Mouse (Mus musculus): ENCODE measurements at regions not wholly inside any gene's neighbourhood (a gene's known extent, or its start where the extent isn't known, plus 50 kb on each side); places are given as distances from the start of the nearest gene placed in this dataset.

GRCm38 (mm10) chr11:17637158-17637557 lies 316.5 kb downstream of the Etaa1 start:
- H3K9ac ChIP-seq (ENCODE audit: low read length) = no peak overlapping the region
- H3K27ac ChIP-seq (ENCODE audit: low read length) = no peak overlapping the region
- no peaks in the 10 kb centered on the region for H3K36me3 ChIP-seq (ENCODE audit: control insufficient read depth, insufficient read depth, low read length)
- H3K4me1 ChIP-seq (ENCODE audit: control insufficient read depth, insufficient read depth, low read length) = no peaks in the 10 kb centered on the region
- H3K27me3 ChIP-seq (ENCODE audit: control insufficient read depth, insufficient read depth, low read length) = no peaks in the 10 kb centered on the region
- H3K4me3 ChIP-seq (replicated peaks; ENCODE audit: low read length) = no peak overlapping the region
- no peak overlapping the region for H3K4me2 ChIP-seq (ENCODE audit: low read depth, low read length)
- no peak for ATAC-seq (ENCODE audit: insufficient read depth, low FRiP score)
- WGBS = 47% methylated on average over 3 of the region's 3 CpGs
- H3K9me3 ChIP-seq (replicated peaks; ENCODE audit: control insufficient read depth, low read length) = no peaks in the 10 kb centered on the region

DNA sequence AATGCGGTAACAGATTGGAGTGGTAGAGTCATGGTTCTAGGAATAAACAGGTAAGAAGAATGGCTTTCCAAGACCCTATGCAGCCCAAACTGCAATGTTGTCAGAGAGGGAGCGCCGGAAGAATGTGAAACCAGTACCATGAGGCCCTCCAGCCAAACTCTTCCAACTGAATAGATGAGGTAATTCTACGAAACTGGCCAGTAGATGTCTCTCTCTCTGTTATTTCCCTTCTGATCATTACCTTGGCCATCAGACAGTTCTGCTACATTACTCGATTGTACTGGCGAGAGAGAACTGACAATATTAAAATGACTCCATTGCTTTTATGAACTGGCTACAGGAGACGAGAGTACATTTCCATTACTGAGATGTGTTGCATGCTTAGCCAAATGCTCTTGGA lies 313.8 kb downstream of the Etaa1 start:
- Histone ChIP-seq H3K4me2 (ENCODE audit: low read depth, low read length) (no peak overlapping the region), H3K9ac (ENCODE audit: low read length) (no peak overlapping the region), H3K9me3 (replicated peaks; ENCODE audit: control insufficient read depth, low read length) (no peaks in the 10 kb centered on the region), H3K4me1 (ENCODE audit: control insufficient read depth, insufficient read depth, low read length) (no peaks in the 10 kb centered on the region), H3K36me3 (ENCODE audit: control insufficient read depth, insufficient read depth, low read length) (no peaks in the 10 kb centered on the region), H3K27me3 (ENCODE audit: control insufficient read depth, insufficient read depth, low read length) (no peaks in the 10 kb centered on the region), H3K27ac (ENCODE audit: low read length) (no peak overlapping the region), H3K4me3 (replicated peaks; ENCODE audit: low read length) (no peak overlapping the region)
- no peak for ATAC-seq (ENCODE audit: insufficient read depth, low FRiP score)
- 66% methylated on average over 7 of the region's 7 CpGs for WGBS

- ATAC-seq (ENCODE audit: insufficient read depth, low FRiP score) = no peak
- Histone ChIP-seq H3K9ac (ENCODE audit: low read length) (no peak overlapping the region), H3K9me3 (replicated peaks; ENCODE audit: control insufficient read depth, low read length) (no peaks in the 10 kb centered on the region), H3K4me3 (replicated peaks; ENCODE audit: low read length) (no peak overlapping the region), H3K27me3 (ENCODE audit: control insufficient read depth, insufficient read depth, low read length) (no peaks in the 10 kb centered on the region), H3K4me1 (ENCODE audit: control insufficient read depth, insufficient read depth, low read length) (no peaks in the 10 kb centered on the region), H3K36me3 (ENCODE audit: control insufficient read depth, insufficient read depth, low read length) (no peaks in the 10 kb centered on the region), H3K27ac (ENCODE audit: low read length) (no peak overlapping the region), H3K4me2 (ENCODE audit: low read depth, low read length) (no peak overlapping the region)
These were observed 306.2 kb downstream of the Etaa1 start for GRCm38 (mm10) chr11:17647441-17647840.

DNA sequence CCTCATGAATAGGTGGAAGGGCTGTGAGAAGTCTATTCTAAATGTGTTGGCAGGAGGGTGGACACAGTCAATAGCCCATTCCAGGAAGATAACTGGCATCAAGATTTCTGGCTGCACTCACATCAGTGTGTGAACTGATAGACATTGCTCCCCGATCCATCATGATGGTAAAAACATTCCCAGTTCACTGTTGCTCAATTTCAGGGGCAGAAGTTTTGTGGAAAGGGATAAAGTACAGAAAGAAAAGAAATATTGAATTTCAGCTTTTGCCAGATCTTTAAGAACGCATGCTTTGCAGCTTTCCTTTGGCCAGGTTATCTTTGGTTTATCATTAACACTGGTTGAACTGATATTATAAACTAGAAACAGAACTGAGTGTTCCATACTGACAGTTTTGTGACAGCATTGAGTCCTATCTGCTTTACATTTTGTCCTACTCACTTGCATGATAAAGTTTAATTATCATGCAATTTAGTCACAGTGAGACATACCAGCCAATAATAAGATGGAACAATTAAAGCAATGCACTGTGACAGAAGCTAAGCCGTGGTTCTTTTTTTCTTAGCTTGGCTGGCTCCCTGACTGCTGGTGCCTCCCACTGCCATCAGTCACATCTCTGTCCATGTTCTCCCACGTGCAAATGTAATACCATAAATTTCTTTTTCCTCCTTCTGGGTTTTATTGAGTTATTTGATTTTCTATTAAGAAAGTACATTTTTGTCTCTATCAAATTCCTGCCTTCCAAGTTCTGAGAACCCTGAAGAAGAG lies 302.1 kb downstream of the Etaa1 start:
- H3K27me3 ChIP-seq (ENCODE audit: control insufficient read depth, insufficient read depth, low read length) = no peaks in the 10 kb centered on the region
- WGBS = 54% methylated on average over 4 of the region's 4 CpGs
- H3K4me1 ChIP-seq (ENCODE audit: control insufficient read depth, insufficient read depth, low read length) = no peaks in the 10 kb centered on the region
- no peak overlapping the region for H3K9ac ChIP-seq (ENCODE audit: low read length)
- H3K9me3 ChIP-seq (replicated peaks; ENCODE audit: control insufficient read depth, low read length) = no peaks in the 10 kb centered on the region
- H3K27ac ChIP-seq (ENCODE audit: low read length) = no peak overlapping the region
- ATAC-seq (ENCODE audit: insufficient read depth, low FRiP score) = no peak
- H3K36me3 ChIP-seq (ENCODE audit: control insufficient read depth, insufficient read depth, low read length) = no peaks in the 10 kb centered on the region
- no peak overlapping the region for H3K4me3 ChIP-seq (replicated peaks; ENCODE audit: low read length)
- H3K4me2 ChIP-seq (ENCODE audit: low read depth, low read length) = no peak overlapping the region

DNA sequence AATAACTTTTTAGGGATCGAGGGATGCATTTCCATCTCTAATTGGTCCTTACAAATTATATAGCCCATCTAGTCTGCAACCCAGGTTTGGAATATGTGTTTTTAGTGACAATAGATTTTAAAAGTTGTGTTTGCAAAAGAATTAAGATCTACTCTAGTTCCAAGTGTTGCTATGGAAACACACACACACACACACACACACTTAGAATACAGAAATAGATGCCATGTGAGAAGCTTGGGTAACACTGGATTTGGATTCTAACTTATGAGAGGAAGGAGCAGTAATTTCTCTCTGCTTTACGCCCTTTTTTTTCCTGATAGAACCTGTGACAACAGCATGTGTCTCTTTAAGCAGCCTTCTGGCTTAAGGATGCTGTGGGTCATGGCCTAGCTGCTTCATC lies 297.8 kb downstream of the Etaa1 start:
- no peaks in the 10 kb centered on the region for H3K27me3 ChIP-seq (ENCODE audit: control insufficient read depth, insufficient read depth, low read length)
- H3K36me3 ChIP-seq (ENCODE audit: control insufficient read depth, insufficient read depth, low read length) = no peaks in the 10 kb centered on the region
- H3K4me2 ChIP-seq (ENCODE audit: low read depth, low read length) = no peak overlapping the region
- no peaks in the 10 kb centered on the region for H3K9me3 ChIP-seq (replicated peaks; ENCODE audit: control insufficient read depth, low read length)
- no peak overlapping the region for H3K4me3 ChIP-seq (replicated peaks; ENCODE audit: low read length)
- no peak for ATAC-seq (ENCODE audit: insufficient read depth, low FRiP score)
- no peak overlapping the region for H3K27ac ChIP-seq (ENCODE audit: low read length)
- WGBS = 85% methylated on average over 2 of the region's 2 CpGs
- H3K4me1 ChIP-seq (ENCODE audit: control insufficient read depth, insufficient read depth, low read length) = no peaks in the 10 kb centered on the region
- H3K9ac ChIP-seq (ENCODE audit: low read length) = no peak overlapping the region

DNA sequence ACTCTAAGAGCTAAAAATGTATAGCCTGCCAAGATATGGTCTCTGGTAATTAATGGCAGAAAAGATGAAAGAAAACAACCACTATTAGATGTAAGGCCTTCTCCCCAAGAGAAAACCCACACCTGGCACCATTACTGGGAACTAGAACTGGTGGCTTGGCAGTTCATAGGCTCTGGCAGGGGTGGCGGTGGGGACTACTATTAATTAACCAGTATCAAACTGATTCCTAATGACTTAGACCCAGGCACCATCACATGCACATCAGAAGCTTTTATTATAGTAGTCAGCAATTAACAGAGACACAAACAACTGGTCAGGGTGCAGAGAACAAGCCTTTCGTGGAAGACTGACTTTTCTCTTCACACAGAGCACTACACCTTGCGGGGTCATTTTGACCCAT lies 296.0 kb downstream of the Etaa1 start:
- no peaks in the 10 kb centered on the region for H3K4me1 ChIP-seq (ENCODE audit: control insufficient read depth, insufficient read depth, low read length)
- no peak overlapping the region for H3K4me3 ChIP-seq (replicated peaks; ENCODE audit: low read length)
- no peak overlapping the region for H3K27ac ChIP-seq (ENCODE audit: low read length)
- no peaks in the 10 kb centered on the region for H3K9me3 ChIP-seq (replicated peaks; ENCODE audit: control insufficient read depth, low read length)
- 89% methylated on average over 3 of the region's 3 CpGs for WGBS
- no peaks in the 10 kb centered on the region for H3K36me3 ChIP-seq (ENCODE audit: control insufficient read depth, insufficient read depth, low read length)
- H3K9ac ChIP-seq (ENCODE audit: low read length) = no peak overlapping the region
- H3K27me3 ChIP-seq (ENCODE audit: control insufficient read depth, insufficient read depth, low read length) = no peaks in the 10 kb centered on the region
- no peak overlapping the region for H3K4me2 ChIP-seq (ENCODE audit: low read depth, low read length)
- no peak for ATAC-seq (ENCODE audit: insufficient read depth, low FRiP score)

DNA sequence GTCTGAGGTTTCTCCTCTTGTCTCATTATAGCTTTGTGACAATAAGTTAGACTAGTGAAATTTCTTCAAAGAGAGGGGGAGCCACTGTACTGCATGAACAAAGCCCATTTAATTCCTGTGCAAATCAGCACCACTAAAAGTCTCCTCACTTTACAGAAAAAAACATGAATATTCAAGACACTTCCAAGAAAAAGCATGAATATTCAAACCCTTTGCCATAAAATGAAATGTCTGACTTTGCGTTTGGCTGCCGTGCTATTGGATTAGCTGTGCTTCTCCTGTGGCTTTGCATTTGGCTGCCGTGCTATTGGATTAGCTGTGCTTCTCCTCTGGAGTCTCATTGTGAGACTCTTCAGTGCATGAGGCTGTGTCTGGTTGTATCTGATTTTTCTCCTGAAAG lies 295.4 kb downstream of the Etaa1 start:
- WGBS = 77% methylated on average over 3 of the region's 3 CpGs
- H3K36me3 ChIP-seq (ENCODE audit: control insufficient read depth, insufficient read depth, low read length) = no peaks in the 10 kb centered on the region
- no peak overlapping the region for H3K4me2 ChIP-seq (ENCODE audit: low read depth, low read length)
- ATAC-seq (ENCODE audit: insufficient read depth, low FRiP score) = no peak
- no peaks in the 10 kb centered on the region for H3K9me3 ChIP-seq (replicated peaks; ENCODE audit: control insufficient read depth, low read length)
- H3K27ac ChIP-seq (ENCODE audit: low read length) = no peak overlapping the region
- no peak overlapping the region for H3K4me3 ChIP-seq (replicated peaks; ENCODE audit: low read length)
- H3K9ac ChIP-seq (ENCODE audit: low read length) = no peak overlapping the region
- no peaks in the 10 kb centered on the region for H3K27me3 ChIP-seq (ENCODE audit: control insufficient read depth, insufficient read depth, low read length)
- no peaks in the 10 kb centered on the region for H3K4me1 ChIP-seq (ENCODE audit: control insufficient read depth, insufficient read depth, low read length)

DNA sequence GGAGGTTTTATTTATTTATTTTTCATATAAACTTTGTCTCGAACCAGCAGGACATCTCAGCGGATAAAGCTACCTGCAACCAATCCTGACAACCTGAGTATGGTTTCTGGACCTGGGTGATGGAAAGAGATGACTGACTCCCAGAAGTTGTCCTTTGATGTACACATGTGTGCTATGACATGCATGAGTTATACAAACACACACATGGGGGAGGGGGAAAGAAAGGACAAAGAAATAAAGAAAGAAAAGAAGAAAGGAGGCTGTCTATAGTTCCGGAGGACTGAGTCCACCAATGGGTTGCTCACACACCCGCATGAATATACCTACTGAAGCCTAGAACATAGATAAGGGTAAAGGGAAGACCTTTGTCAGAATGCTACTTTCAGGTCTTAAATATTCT lies 295.0 kb downstream of the Etaa1 start:
- H3K9me3 ChIP-seq (replicated peaks; ENCODE audit: control insufficient read depth, low read length) = no peaks in the 10 kb centered on the region
- no peak for ATAC-seq (ENCODE audit: insufficient read depth, low FRiP score)
- 77% methylated on average over 4 of the region's 4 CpGs for WGBS

DNA sequence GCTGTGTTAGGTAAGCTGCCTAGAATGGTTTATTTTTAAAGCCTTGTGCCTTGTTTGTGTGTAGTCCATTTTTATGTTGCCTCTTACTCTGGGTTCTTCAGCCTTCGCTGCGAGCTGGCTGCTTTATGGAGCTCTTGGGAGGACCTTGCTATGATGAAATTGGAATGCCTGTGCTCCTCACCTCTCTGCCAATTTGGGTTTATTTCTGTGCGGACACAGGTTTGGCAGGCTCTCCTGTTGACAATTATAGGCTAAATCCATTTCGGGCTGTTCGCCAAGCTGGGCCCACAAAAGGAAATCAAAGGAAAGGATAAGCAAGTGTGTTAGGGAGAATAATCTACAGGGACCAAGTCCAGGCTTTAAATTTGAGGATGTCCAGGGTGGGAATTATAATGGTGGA lies 289.8 kb downstream of the Etaa1 start:
- WGBS = 62% methylated on average over 5 of the region's 5 CpGs
- H3K36me3 ChIP-seq (ENCODE audit: control insufficient read depth, insufficient read depth, low read length) = no peaks in the 10 kb centered on the region
- peak; percentile 37; the same call in 1 of the 2 replicates for ATAC-seq (ENCODE audit: insufficient read depth, low FRiP score)
- no peak overlapping the region for H3K9ac ChIP-seq (ENCODE audit: low read length)
- no peak overlapping the region for H3K4me3 ChIP-seq (replicated peaks; ENCODE audit: low read length)
- no peaks in the 10 kb centered on the region for H3K9me3 ChIP-seq (replicated peaks; ENCODE audit: control insufficient read depth, low read length)
- no peaks in the 10 kb centered on the region for H3K27me3 ChIP-seq (ENCODE audit: control insufficient read depth, insufficient read depth, low read length)
- H3K4me2 ChIP-seq (ENCODE audit: low read depth, low read length) = no peak overlapping the region
- no peaks in the 10 kb centered on the region for H3K4me1 ChIP-seq (ENCODE audit: control insufficient read depth, insufficient read depth, low read length)
- no peak overlapping the region; the same call in 1 of the 2 replicates for H3K27ac ChIP-seq (ENCODE audit: low read length)

More for the DNA sequence above, 295.0 kb downstream of the Etaa1 start:
- no peak overlapping the region for H3K4me3 ChIP-seq (replicated peaks; ENCODE audit: low read length)
- no peak overlapping the region for H3K27ac ChIP-seq (ENCODE audit: low read length)
- H3K4me1 ChIP-seq (ENCODE audit: control insufficient read depth, insufficient read depth, low read length) = no peaks in the 10 kb centered on the region
- H3K4me2 ChIP-seq (ENCODE audit: low read depth, low read length) = no peak overlapping the region
- no peaks in the 10 kb centered on the region for H3K27me3 ChIP-seq (ENCODE audit: control insufficient read depth, insufficient read depth, low read length)
- H3K36me3 ChIP-seq (ENCODE audit: control insufficient read depth, insufficient read depth, low read length) = no peaks in the 10 kb centered on the region
- H3K9ac ChIP-seq (ENCODE audit: low read length) = no peak overlapping the region
